Mouse (Mus musculus) kidney, postnatal 36 days (tissue): ENCODE data around the gene Vars2.

Source experiments
- DNase-seq, 2 experiments: peaks; one replicate each; pipeline ENCODE4 v3.0.0; 2021 to 2022; ENCODE audit warnings: mixed read lengths in 2 of 2

Gene Vars2

GRCm38 (mm10) chr17:35692368-35692767 lies 25.0 kb upstream of the Vars2 start:
- no peak for DNase-seq

- DNase-seq: no peak
Measured at GRCm38 (mm10) chr17:35691811-35692210, 24.4 kb upstream of the Vars2 start.

- no peak for DNase-seq
Measured at GRCm38 (mm10) chr17:35689936-35690645, 22.7 kb upstream of the Vars2 start.

GRCm38 (mm10) chr17:35688347-35689175 lies 21.2 kb upstream of the Vars2 start:
- no peak for DNase-seq

GRCm38 (mm10) chr17:35685061-35685460 lies 17.7 kb upstream of the Vars2 start:
- no peak for DNase-seq

- DNase-seq: no peak
Measured at GRCm38 (mm10) chr17:35681986-35682385, 14.6 kb upstream of the Vars2 start.

GRCm38 (mm10) chr17:35680591-35680990 lies 13.2 kb upstream of the Vars2 start:
- DNase-seq: no peak

- peak; percentile 92 to 97 for DNase-seq
Measured at GRCm38 (mm10) chr17:35673416-35674035, 6.1 kb upstream of the Vars2 start, which contains the start of gene Gtf2h4. TSS of gene Gtf2h4 (minus strand) at chr17:35673739.

- no peak for DNase-seq
Measured at GRCm38 (mm10) chr17:35672527-35672926, 5.1 kb upstream of the Vars2 start.

GRCm38 (mm10) chr17:35671846-35672245 lies 4.5 kb upstream of the Vars2 start:
- no peak for DNase-seq

- DNase-seq: no peak
Measured at GRCm38 (mm10) chr17:35669731-35670130, 2.3 kb upstream of the Vars2 start.

- DNase-seq: no peak
Measured at GRCm38 (mm10) chr17:35666851-35667256, 538 bp downstream of the Vars2 start.

GRCm38 (mm10) chr17:35665957-35666515 lies 1.4 kb downstream of the Vars2 start:
- peak; percentile 53 to 69 for DNase-seq

- DNase-seq: no peak
Measured at GRCm38 (mm10) chr17:35653086-35653485, 14.3 kb downstream of the Vars2 start.

- peak; percentile 38 to 46 for DNase-seq
Measured at GRCm38 (mm10) chr17:35649429-35649828, 18.0 kb downstream of the Vars2 start.

- no peak for DNase-seq
Measured at GRCm38 (mm10) chr17:35643609-35644236, 23.7 kb downstream of the Vars2 start, which contains the start of gene Mucl3. TSS of gene Mucl3 (minus strand) at chr17:35643695.

- no peak for DNase-seq
Measured at GRCm38 (mm10) chr17:35639352-35639751, 28.0 kb downstream of the Vars2 start.

- DNase-seq: peak; percentile 57 to 61
Measured at GRCm38 (mm10) chr17:35638475-35639190, 28.8 kb downstream of the Vars2 start.

GRCm38 (mm10) chr17:35636363-35636762 lies 31.0 kb downstream of the Vars2 start:
- DNase-seq: peak; percentile 23 to 60

- peak; percentile 69 to 84 for DNase-seq
Measured at GRCm38 (mm10) chr17:35635699-35636111, 31.7 kb downstream of the Vars2 start.

- no peak for DNase-seq
Measured at GRCm38 (mm10) chr17:35635202-35635601, 32.2 kb downstream of the Vars2 start.

GRCm38 (mm10) chr17:35633992-35634391 lies 33.4 kb downstream of the Vars2 start:
- peak; percentile 46 to 75 for DNase-seq
